Mouse (Mus musculus) forebrain, postnatal 0 days (tissue): ENCODE data around the gene Btbd18. TPM values are rescaled to one million over a fixed set of nuclear protein-coding genes. Genes with fewer than 3 reads are reported as not detected.
"Not testable (repeated sequence)": the region's sequence is repeated elsewhere in the genome, so short reads cannot be mapped to it uniquely, and the experiment has no call there.

Experiments
- ATAC-seq: fragments of 200-750 bp; cut with Nextera tagmentation; 2 replicates; pipeline ENCODE4 v1.8.0; 2017; ENCODE audit warnings: mild to moderate bottlenecking, moderate library complexity
- DNase-seq: peaks from one replicate; pipeline ENCODE4 v3.0.0-alpha.2; 2015
- H3K27ac ChIP-seq: fragments of 300-500 bp; sonication (generic); 2 replicates; pipeline ENCODE4 v1.5.1; 2014; ENCODE audit warnings: low read depth, mild to moderate bottlenecking, antibody characterized with exemption, low read length, moderate library complexity, mixed read lengths
- H3K27me3 ChIP-seq: fragments of 300-500 bp; sonication (generic); 2 replicates; pipeline ENCODE4 v1.6.1; 2014; ENCODE audit warnings: mild to moderate bottlenecking, low read length, mixed read lengths; ENCODE audit not compliant: insufficient read depth
- H3K36me3 ChIP-seq: fragments of 300-500 bp; sonication (generic); 2 replicates; pipeline ENCODE4 v1.6.1; 2014; ENCODE audit warnings: mild to moderate bottlenecking, moderate library complexity; ENCODE audit not compliant: insufficient read depth
- H3K4me1 ChIP-seq: fragments of 300-500 bp; sonication (generic); 2 replicates; pipeline ENCODE4 v1.6.1; 2014; ENCODE audit warnings: antibody characterized with exemption; ENCODE audit not compliant: insufficient read depth
- H3K4me2 ChIP-seq: fragments of 300-500 bp; sonication (generic); 2 replicates; pipeline ENCODE4 v1.6.1; 2014; ENCODE audit warnings: low read depth, mild to moderate bottlenecking, moderate library complexity
- H3K4me3 ChIP-seq: fragments of 300-500 bp; sonication (generic); 2 replicates; pipeline ENCODE4 v1.5.1; 2014; ENCODE audit warnings: low read depth, low read length, mixed read lengths
- H3K9ac ChIP-seq: fragments of 300-500 bp; sonication (generic); 2 replicates; pipeline ENCODE4 v1.6.1; 2014; ENCODE audit warnings: mild to moderate bottlenecking
- H3K9me3 ChIP-seq: fragments of 300-500 bp; sonication (generic); 2 replicates; pipeline ENCODE4 v1.6.1; 2016; ENCODE audit warnings: low read length
- CTCF ChIP-seq: sonication (generic); IDR thresholded peaks from 2 replicates; pipeline ENCODE4 v1.5.1; 2016; ENCODE audit warnings: antibody characterized with exemption, control low read depth, low read depth
- WGBS: fragments of 180-500 bp; shearing (Covaris S2); extraction: QIAGEN DNeasy Blood & Tissue Kit; methylation state at CpG from one replicate; pipeline ENCODE4 v1.1.7; 2014; 5-methylcytosine and 5-hydroxymethylcytosine counted together
- polyA plus RNA-seq: library from polyadenylated mRNA; unstranded; fragments of >200 nt; fragmentation: Nextera tagmentation; extraction: Ambion mirVana; gene quantifications from 2 replicates; pipeline ENCODE4 v1.2.1, GENCODE M21; 2015
- total RNA-seq: library from RNA; depleted of rRNA; stranded (reverse); fragments of >200 nt; gene quantifications from 2 replicates; pipeline ENCODE4 v1.2.3, GENCODE M21; 2014

The Btbd18 gene
- total and polyA plus RNA-seq, 2 experiments from 2014 or later, result 0.10 to 0.25 TPM

DNA sequence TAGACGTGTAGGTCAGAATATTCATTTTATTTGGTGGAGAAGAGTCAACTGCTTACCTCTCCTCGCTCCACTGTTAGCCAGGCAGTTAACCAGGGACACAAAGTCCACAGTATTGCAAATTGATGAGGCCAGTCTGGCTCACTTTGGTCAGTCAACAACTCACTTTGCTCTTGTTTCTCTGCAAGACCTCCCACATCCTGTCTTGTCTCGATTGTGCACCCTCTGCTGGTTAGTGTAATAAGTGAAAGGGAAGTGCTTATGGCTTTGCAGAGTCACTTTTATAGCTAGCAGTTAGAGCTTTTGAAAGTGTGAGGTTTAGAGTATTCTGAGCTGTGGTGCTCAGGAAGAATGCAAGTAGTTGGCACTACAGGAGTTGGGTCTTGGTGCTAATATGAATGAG, 1.4 kb downstream of the Btbd18 start:
- Histone ChIP-seq H3K27ac (no peak overlapping the region), H3K27me3 (no peaks in the 10 kb centered on the region), H3K9ac (no peak overlapping the region), H3K4me3 (no peak overlapping the region), H3K36me3 (no peaks in the 10 kb centered on the region), H3K4me1 (no peaks in the 10 kb centered on the region), H3K4me2 (no peak overlapping the region), H3K9me3 (no peaks in the 10 kb centered on the region)
- peak; percentile 23 for DNase-seq
- 72% methylated on average over 3 of the region's 3 CpGs for WGBS
- ATAC-seq, result no peak
- TF ChIP-seq CTCF, result peak; percentile 58

- Histone ChIP-seq H3K4me3 (no peak overlapping the region), H3K4me2 (no peak overlapping the region), H3K9me3 (no peaks in the 10 kb centered on the region), H3K4me1 (no peaks in the 10 kb centered on the region), H3K27me3 (no peaks in the 10 kb centered on the region), H3K27ac (no peak overlapping the region), H3K36me3 (no peaks in the 10 kb centered on the region), H3K9ac (no peak overlapping the region)
- ATAC-seq, result no peak; the same call in 1 of the 2 replicates
- 25% methylated on average over 2 of the region's 2 CpGs for WGBS
- TF ChIP-seq CTCF, result peak; percentile 49
- peak; percentile 28 for DNase-seq
These were observed 4.0 kb downstream of the Btbd18 start for GRCm38 (mm10) chr2:84662866-84663265.

DNA sequence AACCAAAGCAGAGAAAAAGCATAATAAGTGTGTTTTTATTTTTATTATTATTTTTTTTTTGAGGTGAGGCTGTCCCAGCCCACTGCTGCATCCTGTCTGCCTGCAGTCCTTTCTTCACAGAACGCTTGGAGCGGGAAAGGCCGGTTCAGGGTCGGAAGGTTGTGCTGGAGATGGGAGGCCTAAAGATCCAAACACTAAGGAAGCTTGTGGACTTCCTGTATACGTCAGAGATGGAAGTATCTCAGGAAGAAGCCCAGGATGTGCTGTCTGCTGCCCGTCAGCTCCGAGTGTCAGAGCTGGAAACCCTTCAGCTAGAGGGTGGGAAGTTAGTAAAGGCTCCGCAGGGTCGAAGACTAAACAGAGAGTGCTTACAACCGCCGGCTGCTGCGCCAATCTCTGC, 7.2 kb downstream of the Btbd18 start:
- H3K27ac ChIP-seq, result no peak overlapping the region
- H3K4me3 ChIP-seq, result no peak overlapping the region
- H3K9ac ChIP-seq, result no peak overlapping the region
- H3K4me1 ChIP-seq, result no peaks in the 10 kb centered on the region
- ATAC-seq, result no peak
- no peaks in the 10 kb centered on the region for H3K27me3 ChIP-seq
- H3K4me2 ChIP-seq, result no peak overlapping the region
- H3K36me3 ChIP-seq, result 0 out of 2 replicates have a peak, but pooled peaks cover 5% of the 10 kb centered on the region
- WGBS, result 72% methylated on average over 12 of the region's 12 CpGs
- no peak for DNase-seq
- TF ChIP-seq CTCF, result no peak
- H3K9me3 ChIP-seq, result no peaks in the 10 kb centered on the region

GRCm38 (mm10) chr2:84669828-84670568, 11.1 kb downstream of the Btbd18 start:
- TF ChIP-seq CTCF, result no peak
- Histone ChIP-seq H3K4me3 (peak overlapping the region; percentile 79), H3K9me3 (no peaks in the 10 kb centered on the region), H3K27ac (peak overlapping the region; percentile 88), H3K4me1 (no peaks in the 10 kb centered on the region), H3K36me3 (peaks cover 29% of the 10 kb centered on the region), H3K4me2 (peak overlapping the region; percentile 78), H3K27me3 (no peaks in the 10 kb centered on the region), H3K9ac (peak overlapping the region; percentile 78)
- DNase-seq (peak; percentile 14), ATAC-seq (peak; percentile 70)
- WGBS, result 3% methylated on average over 36 of the region's 39 CpGs

GRCm38 (mm10) chr2:84670569-84670933, 11.7 kb downstream of the Btbd18 start, which contains the start of gene Selenoh:
Selenoh (minus strand) TSS chr2:84670770.
- Histone ChIP-seq H3K27me3 (no peaks in the 10 kb centered on the region), H3K4me1 (no peaks in the 10 kb centered on the region)
- under 1% methylated on average over 20 of the region's 20 CpGs for WGBS

GRCm38 (mm10) chr2:84671535-84671934, 12.7 kb downstream of the Btbd18 start:
- H3K4me3 ChIP-seq, H3K9ac ChIP-seq, H3K9me3 ChIP-seq, DNase-seq, H3K27ac ChIP-seq, H3K27me3 ChIP-seq, H3K4me1 ChIP-seq, ATAC-seq: not testable (repeated sequence)
- H3K36me3 ChIP-seq, result peaks cover 38% of the 10 kb centered on the region
- peak overlapping the region; percentile 78; the same call in 1 of the 2 replicates for H3K4me2 ChIP-seq
- 50% methylated on average over 4 of the region's 5 CpGs for WGBS

More at GRCm38 (mm10) chr2:84670569-84670933, 11.7 kb downstream of the Btbd18 start, which contains the start of gene Selenoh:
- peak within 1 kb of the TSS; percentile 78 for H3K4me2 ChIP-seq
- DNase-seq (peak; percentile 97), ATAC-seq (peak; percentile 99)
- peaks cover 32% of the 10 kb centered on the region for H3K36me3 ChIP-seq
- peak within 1 kb of the TSS; percentile 88 for H3K27ac ChIP-seq
- no peaks in the 10 kb centered on the region for H3K9me3 ChIP-seq
- 0 out of 2 replicates have a peak, but pooled peaks have one; percentile 4 for TF ChIP-seq CTCF
- peak within 1 kb of the TSS; percentile 78 for H3K9ac ChIP-seq
- peak within 1 kb of the TSS; percentile 79 for H3K4me3 ChIP-seq

GRCm38 (mm10) chr2:84677270-84677967, 18.5 kb downstream of the Btbd18 start:
- 11% methylated on average over 21 of the region's 22 CpGs for WGBS

More at GRCm38 (mm10) chr2:84677270-84677967, 18.5 kb downstream of the Btbd18 start:
- TF ChIP-seq CTCF, result peak; percentile 68
- H3K36me3 ChIP-seq, result peaks cover 38% of the 10 kb centered on the region
- H3K27me3 ChIP-seq, result no peaks in the 10 kb centered on the region
- 0 out of 2 replicates have a peak, but pooled peaks cover 14% of the 10 kb centered on the region for H3K4me1 ChIP-seq
- no peaks in the 10 kb centered on the region for H3K9me3 ChIP-seq
- peak overlapping the region; percentile 80 for H3K27ac ChIP-seq
- ATAC-seq, result peak; percentile 27
- peak overlapping the region; percentile 99 for H3K4me3 ChIP-seq
- H3K9ac ChIP-seq, result peak overlapping the region; percentile 70
- peak overlapping the region; percentile 64 for H3K4me2 ChIP-seq
- no peak for DNase-seq
